In genomic region chr10:88708671-88709523, GRCm38 (mm10) we compare ENCODE assay signal across 10 mouse cellular contexts. TPM values are rescaled to one million over a fixed set of nuclear protein-coding genes. Genes with fewer than 3 reads are reported as not detected.
DNase-seq lines count a peak whose midpoint lies in the region; TF ChIP-seq lines count a peak whose summit lies in the region.
"Had no signal": no experiment of that assay in that cellular context is flagged by ENCODE, and none has a peak within 500 bp of the region (broad histone marks: within the 10 kb centered on the region; RNA-seq: fewer than 3 reads in every experiment).

No protein-coding gene starts in this region.

- no peak overlapping the region for H3K27ac ChIP-seq in gastrocnemius, adult 2 months

- no peak overlapping the region for H3K4me3 ChIP-seq in gastrocnemius, adult 2 months

- no peak for TF ChIP-seq CTCF in gastrocnemius, adult 2 months (IDR thresholded peaks at IDR 0.05)

- intact Hi-C loops in gastrocnemius, adult 2 months (cut with DNase I): no loop called here

- peak; percentile 33 to 34 for DNase-seq in adrenal gland, adult (ENCODE audit: inconsistent age in 2 of 2, low spot score in 1 of 2)
- DNase-seq in adrenal gland, postnatal 14 days: no peak
- peak; percentile 61 to 68 for DNase-seq in right cerebral cortex, adult 2 months (ENCODE audit: low spot score in 2 of 2)
- no peak for DNase-seq in right cerebral cortex, postnatal 4 days
- DNase-seq in layer of hippocampus, adult 8-10 months (ENCODE audit: low spot score in 2 of 2): peak; percentile 42
- no peak for DNase-seq in gastrocnemius, adult 2 months
- DNase-seq in kidney, postnatal 4 days: no peak
- DNase-seq in urinary bladder, postnatal 10 days (ENCODE audit: low spot score): no peak
- DNase-seq: cerebellum, adult 9-10 months; lung, postnatal 14 days had no signal

RNA-seq across cellular contexts. Expression of gene Arl1, which starts 21.8 kb away (rescaled TPM):
- 89.2 and 93.7 TPM in 2 replicates for total RNA-seq in adrenal gland, postnatal 14 days (2021)
- total RNA-seq in layer of hippocampus, adult 8-10 months (2022): 100 to 1,000 TPM; 124 to 140 (median 133) TPM
- 10 to 100 TPM; 85.3 to 99.9 TPM for total RNA-seq in gastrocnemius, adult 2 months (2021)

RNA-seq across cellular contexts. Expression of gene Spic, which starts 24.1 kb away (rescaled TPM):
- total RNA-seq in adrenal gland, postnatal 14 days (2021): 2.6 and 2.8 TPM in 2 replicates
- total RNA-seq in layer of hippocampus, adult 8-10 months (2022): not detected
- total RNA-seq in gastrocnemius, adult 2 months (2021): not detected

Comparison
In these comparisons a context has a peak if more than half of its experiments do, and no peak if none do; other contexts are left out.
1. DNase-seq: peak in adrenal gland, adult (2 of 2), right cerebral cortex, adult 2 months (2 of 2) and layer of hippocampus, adult 8-10 months (2 of 2); none in adrenal gland, postnatal 14 days (single experiment), right cerebral cortex, postnatal 4 days (single experiment), gastrocnemius, adult 2 months (single experiment), kidney, postnatal 4 days (0 of 2) and urinary bladder, postnatal 10 days (single experiment).